Mouse (Mus musculus): ENCODE data around the gene Ralgds.
"Not testable (repeated sequence)": the region's sequence is repeated elsewhere in the genome, so short reads cannot be mapped to it uniquely, and the experiment has no call there.

Ralgds gene

DNA sequence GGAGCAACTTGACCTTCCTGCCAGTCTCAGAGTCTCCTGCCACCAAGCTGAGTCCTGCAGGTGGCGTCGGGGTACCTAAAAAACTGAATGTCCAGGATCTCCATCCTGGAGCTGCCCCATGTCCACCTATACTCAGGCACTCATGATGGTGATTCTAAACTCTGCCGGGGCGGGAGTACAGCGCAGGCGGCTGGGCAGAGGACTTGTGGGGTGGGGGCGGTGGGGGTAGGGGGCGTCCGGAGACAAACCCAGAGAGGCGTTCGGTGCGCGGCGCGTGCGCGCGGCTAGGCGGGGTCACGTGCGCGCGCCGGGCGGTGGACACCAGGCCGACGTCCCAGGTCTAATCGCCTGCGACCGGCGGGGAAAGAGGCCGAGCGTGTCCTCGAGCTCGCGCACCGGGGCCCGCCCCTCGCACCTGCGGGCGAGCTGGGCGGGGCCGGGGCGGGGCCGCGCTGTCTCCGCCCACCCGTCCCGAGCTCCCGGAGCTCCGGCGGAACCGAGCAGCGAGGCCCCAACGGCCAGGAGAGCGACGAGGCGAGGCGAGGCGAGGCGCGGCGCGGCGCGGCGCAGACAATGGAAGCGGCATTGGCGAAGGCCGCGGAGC is at the start of gene Ralgds:
Gene Ralgds (plus strand): TSS at position 328 of the 604 bp plus-strand sequence.
- DNase-seq (ENCODE audit: low read depth in 2 of 2, low spot score in 2 of 2), result no peak

DNA sequence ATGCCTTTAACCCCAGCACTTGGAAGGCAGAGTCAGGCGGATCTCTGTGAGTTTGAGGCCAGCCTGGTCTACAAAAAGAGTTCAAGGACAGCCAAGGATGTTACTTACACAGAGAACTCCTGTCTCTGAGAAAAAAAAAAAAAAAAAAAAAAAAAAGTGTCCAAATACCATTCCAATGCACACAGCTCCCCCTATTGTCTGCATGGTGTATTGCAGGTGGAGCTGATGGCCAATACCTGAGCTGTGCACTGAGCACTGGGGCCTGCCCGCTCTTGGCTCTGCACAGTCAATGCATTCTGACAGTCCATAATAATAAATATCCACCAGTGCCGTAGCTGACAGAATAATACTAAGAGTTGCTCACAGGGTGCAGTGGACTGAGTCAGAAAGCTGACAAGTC is 49.0 kb upstream of the Ralgds start:
- DNase-seq (ENCODE audit: low read depth in 2 of 2, low spot score in 2 of 2), result peak; percentile 63 to 70

DNA sequence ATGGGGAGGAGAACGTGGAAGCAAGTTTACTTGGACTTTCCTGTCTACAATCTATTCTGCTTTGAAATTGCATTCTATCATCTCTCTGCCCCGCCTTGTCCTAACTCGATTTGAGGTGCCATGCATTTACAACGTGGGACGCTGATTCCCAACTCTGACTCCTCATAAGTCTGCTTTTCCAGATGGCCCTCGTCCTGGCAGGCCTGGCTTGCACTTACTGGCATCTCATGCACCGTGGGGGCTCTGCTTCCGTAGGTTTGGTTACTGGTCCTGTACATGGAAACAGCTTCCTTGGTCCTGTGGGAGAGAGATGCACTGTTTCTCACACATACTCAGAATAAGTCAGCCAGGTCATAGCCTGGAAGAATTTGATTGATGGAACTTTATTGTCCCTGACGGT is 48.0 kb upstream of the Ralgds start:
- DNase-seq (ENCODE audit: low read depth in 2 of 2, low spot score in 2 of 2), result no peak

DNA sequence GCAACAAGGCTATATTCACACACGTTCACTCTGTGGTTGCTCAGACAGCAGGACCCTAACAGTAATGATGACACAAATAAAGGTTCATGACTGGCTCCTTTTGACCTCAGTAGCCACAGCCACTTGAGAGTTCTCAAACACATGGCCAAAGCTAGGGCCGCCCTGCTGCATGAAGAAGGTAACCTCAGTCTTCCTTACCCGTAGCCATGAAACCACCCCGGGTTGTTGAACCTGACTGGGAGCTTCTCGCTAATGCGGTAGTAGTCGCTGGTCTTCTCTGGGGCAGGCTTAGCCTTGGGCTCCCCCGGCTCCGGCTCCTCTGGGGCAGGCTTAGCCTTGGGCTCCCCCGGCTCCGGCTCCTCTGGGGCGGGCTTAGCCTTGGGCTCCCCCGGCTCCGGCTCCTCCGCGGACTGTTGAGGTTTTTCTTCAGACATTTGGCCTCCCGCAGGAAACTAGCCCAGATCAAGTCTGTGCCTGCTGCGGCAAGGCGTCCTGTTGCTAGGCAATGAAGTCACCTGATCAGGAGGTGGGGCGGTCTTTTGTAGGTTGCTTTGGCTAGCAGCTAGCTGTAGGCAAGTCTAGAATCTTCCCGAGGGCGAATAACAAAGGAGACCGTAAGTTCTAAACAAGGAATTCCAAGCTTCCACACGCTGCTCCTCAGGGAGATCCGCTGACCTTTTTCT is 46.9 kb upstream of the Ralgds start, which contains the start of gene 1700007K13Rik:
Gene 1700007K13Rik (minus strand): TSS at position 497 of the 683 bp plus-strand sequence.
- peak in 1 of 2 experiments; percentile 50 for DNase-seq (ENCODE audit: low read depth in 2 of 2, low spot score in 2 of 2)

DNA sequence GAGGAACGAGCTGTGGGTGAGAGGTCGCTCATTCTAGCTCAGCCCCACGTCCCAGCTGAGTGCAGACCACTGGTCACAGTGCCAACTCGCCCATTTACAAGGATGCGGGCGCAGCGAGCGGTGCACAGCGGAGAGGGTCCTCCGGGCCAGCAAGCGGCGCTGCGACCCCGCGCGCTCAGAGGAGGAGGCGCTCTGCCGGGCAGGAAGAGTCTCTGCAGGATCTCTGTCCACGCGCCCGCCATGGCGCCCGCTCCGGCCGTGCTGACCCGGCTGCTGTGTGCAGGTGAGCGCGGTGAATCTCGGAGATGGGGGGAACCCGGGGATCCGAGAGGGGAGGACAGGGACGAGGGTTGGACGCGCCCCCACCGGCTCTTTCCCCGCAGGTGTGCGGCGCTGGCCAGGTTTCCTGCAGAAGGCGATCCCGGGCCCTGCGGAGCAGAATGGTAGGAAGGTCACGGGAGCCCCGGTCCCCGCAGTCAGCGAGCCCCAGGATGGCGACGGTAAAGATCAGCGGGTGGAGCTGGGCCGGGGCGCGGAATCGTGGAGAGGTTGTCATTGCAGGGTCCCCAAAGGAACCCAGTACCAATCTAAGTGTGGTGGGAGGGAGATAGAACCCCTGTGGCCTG is 45.0 kb upstream of the Ralgds start, which contains the start of gene Mrps2:
Gene Mrps2 (plus strand): TSS at position 207 of the 626 bp plus-strand sequence.
- peak; percentile 72 to 78 for DNase-seq (ENCODE audit: low read depth in 2 of 2, low spot score in 2 of 2)

DNA sequence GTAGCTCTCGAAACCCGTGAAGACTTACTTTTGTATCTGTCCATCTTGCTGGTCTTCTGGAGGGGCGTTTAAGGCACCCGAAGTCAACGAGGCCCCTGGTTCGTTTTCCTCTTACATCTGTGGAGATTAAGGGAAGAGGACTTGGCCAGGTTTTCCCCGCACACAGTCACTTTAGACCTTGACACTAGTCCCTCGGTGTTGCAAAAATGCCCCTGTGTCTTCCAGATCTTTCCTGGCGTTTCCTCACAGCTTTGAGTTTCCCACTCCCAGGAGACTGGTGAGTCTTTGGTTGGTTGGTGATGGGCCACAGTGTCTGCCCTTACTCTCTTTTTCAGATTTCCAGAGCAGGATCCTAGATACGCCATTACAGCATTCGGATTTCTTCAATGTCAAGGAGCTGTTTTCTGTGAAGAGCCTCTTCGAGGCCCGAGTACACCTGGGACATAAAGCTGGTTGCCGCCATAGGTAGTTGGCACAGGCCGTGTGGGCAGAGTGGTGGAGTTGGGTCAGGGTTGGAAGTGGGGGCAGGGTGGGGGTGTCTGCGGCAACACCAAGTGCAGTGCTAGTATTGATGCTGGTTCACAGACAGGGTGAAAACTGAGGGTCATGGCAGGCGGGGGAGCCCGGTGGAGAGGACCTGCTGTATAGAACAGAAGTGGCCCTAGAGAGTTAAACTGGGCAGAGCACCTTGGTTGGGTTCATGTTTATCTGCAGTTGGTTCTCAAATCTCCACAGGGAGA is 44.3 kb upstream of the Ralgds start:
- no peak for DNase-seq (ENCODE audit: low read depth in 2 of 2, low spot score in 2 of 2)

DNA sequence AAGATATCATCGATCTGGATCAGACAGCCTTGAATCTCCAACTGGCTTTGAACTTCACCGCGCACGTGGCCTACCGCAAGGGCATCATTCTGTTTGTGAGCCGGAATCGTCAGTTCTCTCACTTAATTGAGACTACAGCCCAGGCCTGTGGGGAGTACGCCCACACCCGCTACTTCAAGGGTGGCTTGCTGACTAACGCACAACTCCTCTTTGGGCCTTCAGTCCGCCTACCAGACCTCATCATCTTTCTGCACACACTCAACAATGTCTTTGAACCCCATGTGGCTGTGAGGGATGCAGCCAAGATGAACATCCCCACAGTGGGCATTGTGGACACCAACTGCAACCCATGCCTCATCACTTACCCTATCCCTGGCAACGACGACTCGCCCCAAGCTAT is 43.5 kb upstream of the Ralgds start:
- no peak for DNase-seq (ENCODE audit: low read depth in 2 of 2, low spot score in 2 of 2)

DNA sequence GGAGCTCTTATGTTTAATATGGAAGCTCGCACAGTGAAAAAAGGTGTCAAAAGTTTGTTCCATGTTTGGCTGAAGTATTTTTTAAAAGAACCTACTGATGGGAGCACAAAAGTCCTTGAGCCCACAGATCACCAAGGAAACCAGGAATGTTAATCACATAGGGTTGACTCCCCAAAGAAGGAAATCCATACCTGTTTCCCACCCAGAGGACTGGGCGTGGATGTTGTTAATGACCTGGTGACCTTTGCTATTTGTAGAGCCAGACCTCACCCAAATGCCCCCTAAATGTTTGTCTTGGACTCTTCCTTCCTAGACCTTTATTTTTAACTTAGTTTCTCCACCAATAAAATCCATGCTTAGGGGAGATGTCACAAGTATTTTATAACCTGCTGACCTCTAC is 42.3 kb upstream of the Ralgds start:
- DNase-seq (ENCODE audit: low read depth in 2 of 2, low spot score in 2 of 2), result no peak

DNA sequence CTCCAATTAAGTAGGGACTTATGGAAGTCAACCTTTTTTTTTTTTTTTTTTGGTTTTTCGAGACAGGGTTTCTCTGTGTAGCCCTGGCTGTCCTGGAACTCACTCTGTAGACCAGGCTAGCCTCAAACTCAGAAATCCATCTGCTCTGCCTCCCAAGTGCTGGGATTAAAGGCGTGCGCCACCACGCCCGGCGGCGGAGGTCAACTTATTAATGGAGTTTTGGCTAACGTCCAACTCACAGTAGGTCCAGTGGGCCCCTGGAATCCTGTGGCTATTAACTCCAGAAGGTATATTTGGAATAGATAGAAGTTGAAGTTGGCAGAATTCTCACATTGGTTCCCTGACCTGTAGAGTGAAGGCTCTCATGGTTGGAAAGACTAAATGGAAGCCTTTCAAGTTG is 40.9 kb upstream of the Ralgds start:
- not testable (repeated sequence) for DNase-seq (ENCODE audit: low read depth in 2 of 2, low spot score in 2 of 2)

DNA sequence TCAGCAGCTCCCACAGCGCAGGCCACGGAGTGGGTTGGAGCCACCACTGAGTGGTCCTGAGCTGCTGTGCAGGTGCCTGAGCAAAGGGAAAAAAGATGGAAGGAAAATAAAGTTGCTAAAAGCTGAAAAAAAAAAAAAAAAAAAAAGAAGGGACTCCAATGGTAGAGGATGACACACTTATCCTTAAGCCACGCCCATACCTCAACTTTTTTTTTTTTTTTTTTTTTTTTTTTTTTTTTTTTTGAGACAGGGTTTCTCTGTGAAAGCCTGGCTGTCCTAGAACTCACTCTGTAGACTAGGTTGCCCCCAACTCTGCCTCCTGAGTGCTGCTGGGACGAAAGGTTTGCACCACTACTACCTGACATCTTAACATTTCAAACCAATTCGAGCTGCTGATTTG is 34.9 kb upstream of the Ralgds start:
- not testable (repeated sequence) for DNase-seq (ENCODE audit: low read depth in 2 of 2, low spot score in 2 of 2)

DNA sequence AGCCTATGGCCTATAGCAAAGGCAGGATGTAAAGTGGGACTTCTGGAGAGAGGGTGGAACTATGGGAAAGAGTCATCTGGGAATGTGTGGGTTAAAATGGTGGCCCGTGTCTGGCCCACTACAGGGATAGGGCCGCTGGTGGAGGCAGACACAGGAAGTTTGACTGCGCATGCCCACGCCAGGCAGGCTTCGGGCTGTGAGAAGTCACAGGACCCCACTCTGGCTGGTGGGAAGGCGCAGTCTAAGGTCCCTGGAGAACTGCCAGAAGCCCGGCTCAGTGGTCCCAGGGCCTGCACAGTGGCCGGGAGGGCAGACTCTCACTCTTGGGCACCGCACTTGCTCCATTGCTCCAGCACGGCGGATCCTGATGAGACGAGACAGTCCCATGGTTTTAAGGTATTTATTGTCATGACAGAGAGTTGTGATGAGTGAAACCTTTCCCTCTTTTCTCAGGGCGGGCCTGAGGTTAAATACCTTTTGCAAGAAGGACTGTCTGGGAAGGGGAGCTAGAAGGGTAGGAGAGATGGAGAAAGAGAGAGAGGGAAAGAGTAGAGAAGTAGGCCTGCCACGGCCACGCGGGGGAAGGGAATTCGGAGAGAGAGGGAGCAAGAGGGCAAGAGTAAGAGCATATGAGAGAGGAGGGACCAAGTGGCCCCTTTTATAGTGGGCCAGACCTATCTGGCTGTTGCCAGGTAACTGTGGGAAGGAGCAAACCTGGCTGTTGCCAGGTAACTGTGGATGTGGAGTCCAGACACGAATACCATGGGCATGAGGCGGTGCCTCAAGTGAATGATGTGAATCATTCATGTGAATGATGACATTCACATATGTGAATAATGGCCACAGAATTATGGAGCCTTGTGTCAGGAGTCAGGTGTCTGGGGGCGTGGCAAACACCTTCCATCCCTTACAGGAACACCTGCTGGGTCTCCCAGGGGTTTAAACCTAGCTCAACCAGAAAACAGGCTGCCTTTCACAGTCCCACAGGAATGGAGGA is 33.4 kb upstream of the Ralgds start:
- DNase-seq (ENCODE audit: low read depth in 2 of 2, low spot score in 2 of 2), result no peak

DNA sequence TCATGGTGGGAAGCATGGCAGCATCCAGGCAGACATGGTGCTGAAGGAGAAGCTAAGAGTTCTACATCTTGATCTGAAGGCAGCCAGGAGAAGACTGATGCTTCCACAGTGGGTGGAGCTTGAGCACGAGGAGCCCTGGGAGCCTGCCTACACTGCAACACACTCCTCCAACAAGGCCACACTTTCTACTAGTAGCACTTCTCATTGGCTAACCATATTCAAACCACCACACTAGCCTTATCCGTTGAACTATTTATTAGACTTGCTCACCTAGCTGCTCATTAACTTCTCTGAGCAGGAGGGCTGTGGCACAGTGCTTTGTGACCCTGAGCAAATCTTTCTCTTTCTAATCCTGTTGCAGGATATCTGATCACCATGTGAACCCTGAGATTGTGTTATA is 29.1 kb upstream of the Ralgds start:
- DNase-seq (ENCODE audit: low read depth in 2 of 2, low spot score in 2 of 2), result no peak

DNA sequence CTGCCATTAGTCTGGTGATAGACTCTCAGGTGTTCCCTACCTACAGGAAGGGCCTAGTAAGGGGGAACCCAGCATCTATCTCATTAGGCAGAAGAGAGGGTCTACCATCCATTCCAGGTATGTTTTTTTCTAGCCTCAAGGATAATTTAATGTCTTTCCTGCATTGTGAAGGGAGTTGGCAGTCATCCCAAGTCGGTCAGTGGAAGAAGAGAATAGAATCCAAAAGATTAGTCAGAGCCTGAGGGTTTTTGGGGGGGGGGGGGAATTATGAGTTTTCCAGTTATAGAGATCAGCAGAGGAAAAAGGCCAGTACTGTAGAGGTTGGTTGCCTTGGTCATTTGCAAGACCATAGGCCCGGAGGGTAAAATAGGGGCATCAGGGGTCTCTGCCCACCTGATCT is 18.4 kb upstream of the Ralgds start:
- DNase-seq (ENCODE audit: low read depth in 2 of 2, low spot score in 2 of 2), result no peak

DNA sequence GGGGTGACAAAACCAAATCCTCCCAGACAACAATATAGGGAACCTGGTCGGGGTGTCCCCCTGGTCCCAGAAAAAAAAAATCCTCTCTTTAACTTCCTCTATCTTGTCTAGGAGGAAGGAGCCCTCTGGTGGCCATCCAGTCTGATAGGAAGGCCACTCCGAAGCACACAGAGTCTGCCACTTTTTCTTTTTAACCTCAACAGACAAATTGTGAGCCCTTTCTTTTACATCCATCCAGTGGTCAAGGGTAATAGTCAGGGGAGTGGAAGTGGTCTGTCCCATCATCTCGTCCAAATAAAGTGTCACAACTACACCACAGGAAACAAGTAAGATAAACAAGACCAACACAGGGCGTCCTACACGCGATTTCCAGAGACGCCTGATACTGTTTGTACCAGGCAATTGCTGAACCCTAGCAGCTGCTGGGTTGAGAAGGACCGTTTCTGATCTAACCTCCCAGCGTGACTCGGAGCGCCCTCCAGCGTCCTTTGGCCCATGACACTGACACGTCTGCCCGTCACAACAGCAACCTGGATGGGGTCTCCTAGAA is 17.6 kb upstream of the Ralgds start:
- no peak for DNase-seq (ENCODE audit: low read depth in 2 of 2, low spot score in 2 of 2)

DNA sequence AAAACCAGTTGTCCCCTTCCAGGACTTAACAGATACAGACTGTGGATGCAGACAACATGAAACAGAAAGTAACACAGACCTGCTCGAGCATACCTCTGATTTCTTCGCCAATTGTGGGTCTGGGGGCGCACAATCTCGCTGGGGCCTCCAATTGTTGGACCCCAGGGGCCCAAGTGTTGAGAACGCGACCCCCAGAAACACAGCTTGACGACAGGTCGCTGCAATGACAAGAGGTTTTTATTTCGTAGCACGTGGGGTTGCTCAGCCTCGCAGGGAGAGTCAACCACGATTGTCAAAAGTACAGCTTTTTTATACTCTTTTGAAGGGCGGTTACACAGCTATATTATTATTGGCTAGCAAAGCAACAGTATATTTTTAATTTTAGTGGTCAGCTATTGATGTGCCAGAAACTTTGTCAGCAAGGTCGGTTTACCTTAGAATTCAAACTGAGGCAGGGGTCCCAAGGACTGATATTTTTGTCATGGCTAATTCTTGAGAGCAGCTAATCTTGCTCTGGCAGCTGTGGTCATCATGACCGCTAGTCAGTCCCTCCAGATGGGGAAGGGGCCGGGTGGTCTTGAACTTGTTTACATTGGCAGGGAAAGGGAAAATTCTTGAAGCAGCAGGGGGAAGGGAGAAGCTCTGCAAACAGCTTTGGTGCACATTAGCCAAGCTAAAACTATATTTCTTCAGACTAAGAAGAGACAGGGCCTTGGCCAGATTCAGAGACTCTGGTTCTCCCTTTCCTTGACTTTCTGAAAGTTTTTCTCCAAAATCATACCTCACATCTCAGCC is 16.9 kb upstream of the Ralgds start:
- no peak for DNase-seq (ENCODE audit: low read depth in 2 of 2, low spot score in 2 of 2)

DNA sequence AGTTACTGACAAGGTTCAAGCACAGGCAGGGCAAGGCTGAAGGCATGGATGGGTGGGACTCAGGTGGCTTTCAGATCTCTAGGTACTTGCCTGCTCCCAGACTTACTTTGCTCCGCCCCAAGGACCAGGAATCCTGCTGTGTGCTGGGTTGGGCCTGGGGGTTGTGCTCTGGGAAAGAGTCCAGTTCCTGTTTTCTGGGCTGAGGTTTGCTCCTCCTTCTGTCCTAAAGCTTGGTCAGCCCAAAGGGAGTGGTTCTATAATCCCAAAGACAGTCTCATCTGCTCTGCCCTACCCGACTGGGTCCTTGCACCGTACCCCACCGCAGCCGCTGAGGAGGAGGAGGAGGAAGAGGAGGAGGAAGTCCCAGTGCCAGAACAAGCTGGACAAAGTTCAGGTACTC is 16.3 kb upstream of the Ralgds start, which contains the start of gene Gbgt1:
Gene Gbgt1 (plus strand): TSS at position 221 of the 400 bp plus-strand sequence.
- no peak for DNase-seq (ENCODE audit: low read depth in 2 of 2, low spot score in 2 of 2)

DNA sequence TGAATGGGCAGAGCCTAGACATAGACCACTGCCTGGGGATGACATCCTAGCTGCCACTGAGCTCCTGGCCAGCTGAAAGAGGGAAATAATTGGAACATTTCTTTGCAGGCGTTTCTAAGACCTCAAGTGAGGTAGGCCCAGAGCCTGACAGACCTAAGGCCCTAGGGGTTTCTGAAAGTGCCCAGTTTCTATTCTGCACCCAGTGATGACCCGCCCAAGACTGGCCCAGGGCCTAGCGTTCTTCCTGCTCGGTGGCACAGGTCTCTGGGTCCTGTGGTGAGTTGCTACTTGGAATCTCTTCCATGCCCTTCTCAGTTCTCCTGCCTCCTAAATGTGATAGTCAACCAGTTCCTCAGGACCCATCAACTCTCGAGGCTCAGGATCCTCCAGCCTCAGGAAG is 15.4 kb upstream of the Ralgds start:
- no peak for DNase-seq (ENCODE audit: low read depth in 2 of 2, low spot score in 2 of 2)

DNA sequence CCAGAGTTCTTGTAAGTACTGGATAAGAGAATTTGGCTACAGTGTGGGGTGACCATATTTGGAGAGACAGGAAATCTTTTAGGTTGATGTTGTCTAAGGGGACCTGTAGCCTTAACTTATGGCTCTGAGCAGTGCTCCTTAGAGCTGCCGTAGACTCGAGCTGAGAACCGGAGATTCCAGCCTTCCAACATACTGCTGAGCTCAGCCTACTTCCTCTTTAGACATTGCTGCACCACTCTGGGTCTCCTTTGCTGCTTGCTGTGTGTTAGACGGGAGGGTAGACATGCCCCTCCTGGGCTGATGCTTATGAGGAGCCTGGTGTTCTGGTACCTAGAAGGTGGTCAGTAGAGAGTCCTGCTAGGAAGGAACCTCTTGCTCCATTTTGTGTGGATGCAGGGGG is 14.5 kb upstream of the Ralgds start:
- DNase-seq (ENCODE audit: low read depth in 2 of 2, low spot score in 2 of 2), result no peak

DNA sequence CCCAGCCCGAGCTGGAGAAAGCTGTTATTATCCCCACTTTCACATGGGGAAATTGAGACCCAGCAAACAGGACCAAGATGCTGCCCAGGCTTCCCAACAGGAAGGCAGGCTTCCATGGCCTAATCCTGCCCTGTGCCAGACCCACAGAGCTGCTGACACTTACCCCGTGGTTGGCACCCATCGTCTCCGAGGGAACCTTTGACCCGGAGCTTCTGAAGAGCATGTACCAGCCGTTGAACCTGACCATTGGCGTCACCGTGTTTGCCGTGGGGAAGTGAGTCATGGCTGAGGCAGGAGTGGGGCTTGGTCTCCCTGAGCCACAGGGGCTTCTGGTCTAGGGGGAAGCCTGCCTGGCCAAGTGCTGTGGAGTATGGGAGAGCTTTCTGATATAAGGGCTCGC is 9.9 kb upstream of the Ralgds start:
- no peak for DNase-seq (ENCODE audit: low read depth in 2 of 2, low spot score in 2 of 2)

Data from CD8-positive naive resting alpha-beta T cell, adult 2 months (primary cell).